Mouse (Mus musculus) kidney, adult 9 months (tissue): Measurements from ENCODE around the gene Gm45713.
"Not testable (repeated sequence)": the region's sequence is repeated elsewhere in the genome, so short reads cannot be mapped to it uniquely, and the experiment has no call there.

Experiments
- DNase-seq: peaks from one replicate; pipeline ENCODE4 v3.0.0; 2022

Gm45713 gene

GRCm38 (mm10) chr7:45121966-45122365 is 14.1 kb downstream of the Gm45713 start:
- no peak for DNase-seq

DNA sequence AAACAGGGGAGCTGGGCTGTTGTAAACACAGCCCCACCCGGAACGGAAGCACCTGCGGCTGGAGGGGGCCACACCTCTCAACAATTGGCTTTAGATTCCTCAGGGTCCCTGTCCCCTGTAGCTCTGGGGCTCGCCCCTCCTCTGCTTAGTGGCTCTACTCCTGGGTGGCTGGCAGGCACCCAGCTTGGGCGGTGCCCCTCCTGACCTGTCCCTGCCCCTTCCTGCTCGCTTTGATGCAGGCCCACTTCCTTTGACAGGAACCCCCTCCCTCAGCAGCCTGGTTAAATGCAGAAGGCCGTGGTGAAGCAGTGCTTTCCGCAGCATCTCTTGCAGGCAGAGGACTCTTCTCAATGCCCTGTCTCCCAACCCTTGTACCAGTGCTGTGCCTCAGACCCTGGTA is 14.6 kb downstream of the Gm45713 start:
- DNase-seq = no peak

DNA sequence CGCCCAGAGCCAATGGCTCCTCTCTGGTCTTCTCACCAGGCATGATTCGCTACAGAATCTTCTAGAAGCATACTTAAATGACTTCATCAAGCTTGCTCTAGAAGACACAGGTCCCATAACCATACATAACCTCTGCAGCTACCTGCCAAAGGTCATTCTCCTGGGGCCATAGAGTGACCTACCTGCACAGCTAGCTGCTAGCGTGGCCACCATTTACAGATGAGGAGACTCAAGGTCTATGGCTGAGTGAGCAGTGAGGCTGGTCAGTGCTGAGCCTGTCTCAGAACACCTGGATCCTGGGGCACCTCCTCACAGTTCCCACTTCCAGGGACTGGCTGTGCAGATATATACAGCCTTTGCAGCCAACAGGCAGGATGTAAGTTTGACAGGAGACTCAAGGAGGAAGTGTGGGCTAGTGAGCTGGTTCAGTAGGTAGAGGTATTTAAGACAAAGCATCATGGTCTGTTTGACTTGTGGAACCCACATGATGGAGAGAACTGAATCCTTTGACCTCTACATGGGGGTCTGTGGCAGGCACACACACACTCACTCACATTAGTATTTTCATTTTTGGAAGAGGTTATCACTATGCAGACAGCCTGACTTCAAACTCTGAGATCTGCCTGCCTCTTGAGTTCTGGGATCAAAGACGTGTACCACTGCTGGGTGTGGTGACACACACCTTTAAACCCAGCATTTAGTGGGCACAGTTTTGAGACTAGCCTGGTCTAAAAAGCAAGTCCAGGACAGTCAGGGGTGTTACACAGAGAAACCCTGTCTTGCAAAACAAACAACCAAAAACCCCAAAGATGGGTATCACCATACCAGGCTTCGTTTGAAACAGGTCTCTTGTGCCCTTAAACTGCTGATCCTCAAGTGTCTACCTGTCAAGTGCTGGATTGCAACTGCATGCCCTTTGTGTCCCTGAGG is 16.0 kb downstream of the Gm45713 start:
- DNase-seq = no peak

DNA sequence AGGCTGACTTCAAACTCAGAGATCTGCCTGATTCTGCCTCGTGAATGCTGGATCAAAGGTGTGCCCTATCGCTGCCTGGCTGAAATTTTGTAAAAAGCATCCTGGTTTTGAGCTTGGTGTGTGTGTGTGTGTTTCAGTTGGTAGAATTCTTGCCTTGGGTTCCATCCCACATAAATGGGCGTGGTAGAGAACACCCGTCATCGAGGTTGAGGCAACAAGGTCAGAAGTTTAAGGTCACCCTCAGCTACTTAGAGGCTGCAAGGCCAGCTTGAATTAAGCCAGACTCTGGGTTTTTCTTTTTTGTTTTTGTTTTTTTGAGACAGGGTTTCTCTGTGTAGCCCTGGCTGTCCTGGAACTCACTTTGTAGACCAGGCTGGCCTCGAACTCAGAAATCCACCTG is 17.7 kb downstream of the Gm45713 start:
- DNase-seq = no peak

DNA sequence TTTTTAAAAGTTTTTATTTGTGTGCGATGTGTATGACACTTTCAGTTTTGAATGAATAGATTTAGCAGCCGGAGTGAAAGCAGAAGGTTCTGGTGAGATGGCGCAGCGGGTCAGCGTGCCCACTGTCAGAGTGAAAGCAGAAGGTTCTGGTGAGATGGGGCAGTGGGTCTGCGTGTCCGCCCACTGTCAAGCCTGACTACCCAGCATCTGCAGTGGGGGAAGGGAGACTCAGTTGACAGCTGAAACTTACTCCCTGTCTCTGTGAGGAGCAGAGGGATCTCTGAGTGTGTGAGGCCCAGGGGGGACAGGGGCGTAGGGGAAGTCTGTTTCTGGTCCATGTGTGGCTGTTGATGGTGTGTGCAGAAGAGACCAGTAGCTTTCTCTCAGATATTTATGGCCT is 18.5 kb downstream of the Gm45713 start:
- no peak for DNase-seq

- DNase-seq = no peak
Measured at GRCm38 (mm10) chr7:45113476-45113875, 22.6 kb downstream of the Gm45713 start.

DNA sequence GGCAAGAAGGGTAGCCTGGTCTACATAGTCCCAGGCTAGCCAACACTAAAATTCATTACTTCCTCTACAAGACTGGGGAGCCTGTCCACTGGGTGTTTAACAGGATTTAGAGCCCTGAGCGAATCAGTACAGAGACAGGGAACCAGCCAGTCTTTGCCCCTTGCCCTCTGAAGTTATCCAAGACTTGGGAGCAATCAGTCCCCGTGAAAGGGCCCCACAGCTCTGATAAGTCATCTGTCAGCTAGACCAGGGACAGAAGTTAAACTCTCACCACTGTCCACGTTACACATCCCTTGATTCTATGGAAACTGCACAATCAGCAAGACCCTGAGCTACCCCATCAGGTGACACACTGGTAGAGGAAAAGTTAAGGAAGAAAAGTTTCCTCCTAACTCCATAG is 23.5 kb downstream of the Gm45713 start:
- DNase-seq = no peak

- DNase-seq = no peak
Measured at GRCm38 (mm10) chr7:45111940-45112339, 24.1 kb downstream of the Gm45713 start.

- not testable (repeated sequence) for DNase-seq
Measured at GRCm38 (mm10) chr7:45110089-45110488, 25.9 kb downstream of the Gm45713 start.

DNA sequence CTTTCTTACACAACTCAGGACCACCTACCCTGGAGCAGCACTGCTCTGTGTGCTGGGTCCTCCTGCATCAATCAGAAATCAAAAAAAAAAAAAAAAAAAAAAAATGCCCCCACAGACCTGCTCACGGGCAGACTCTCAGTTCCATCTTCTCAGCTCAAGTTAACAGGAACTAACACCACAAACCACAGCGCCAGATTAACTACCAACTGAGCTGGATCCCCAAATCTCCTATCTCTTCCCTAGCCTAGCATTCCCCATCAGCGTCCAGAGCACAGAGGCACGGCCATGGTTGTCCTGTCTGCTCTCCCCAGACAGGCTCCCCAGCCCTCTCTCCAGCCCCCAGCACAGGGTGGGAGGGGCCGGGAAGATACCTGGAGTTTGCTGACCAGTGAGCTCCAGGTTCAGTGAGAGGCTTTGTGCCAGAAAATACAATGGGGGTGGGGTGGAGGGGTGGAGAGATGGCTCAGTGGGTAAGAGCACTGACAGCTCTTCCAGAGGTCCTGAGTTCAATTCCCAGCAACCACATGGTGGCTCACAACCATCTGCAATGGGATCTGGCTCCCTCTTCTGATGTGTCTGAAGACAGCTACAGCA is 28.9 kb downstream of the Gm45713 start:
- DNase-seq = no peak

- no peak for DNase-seq
Measured at GRCm38 (mm10) chr7:45106441-45106840, 29.6 kb downstream of the Gm45713 start.

GRCm38 (mm10) chr7:45105491-45105890 is 30.5 kb downstream of the Gm45713 start:
- DNase-seq = no peak

GRCm38 (mm10) chr7:45104941-45105340 is 31.1 kb downstream of the Gm45713 start:
- DNase-seq = no peak

DNA sequence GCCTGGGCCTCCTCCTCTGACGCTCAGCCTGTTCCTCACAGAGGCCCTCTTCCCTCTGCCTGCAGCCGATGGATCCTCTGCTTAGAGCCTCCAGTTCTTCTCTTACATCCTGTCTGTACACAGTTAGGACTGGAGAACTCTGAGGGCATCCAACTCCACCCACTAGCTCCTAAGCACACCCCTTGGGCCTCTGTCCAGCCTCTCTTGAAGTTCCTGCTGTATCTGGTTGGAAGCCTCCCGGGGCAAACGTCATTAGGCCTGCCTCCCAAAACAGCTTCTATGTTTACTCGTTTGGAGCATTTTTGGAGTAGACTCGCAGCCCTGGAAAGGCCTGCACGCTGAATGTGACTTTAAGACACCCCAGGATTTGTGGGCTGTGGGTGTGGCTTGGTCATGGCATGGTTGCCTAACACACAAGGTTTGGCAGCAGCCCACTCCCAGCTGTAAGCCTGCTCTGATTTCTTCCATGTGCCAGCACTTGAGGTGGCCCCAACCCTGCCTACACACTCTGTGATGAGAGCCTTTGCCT is 32.3 kb downstream of the Gm45713 start, which contains the start of gene Fcgrt:
Gene Fcgrt, minus strand, starts transcription at position 200 of the 529 bp plus-strand sequence.
- DNase-seq = peak; percentile 98

- DNase-seq = peak; percentile 74
Measured at GRCm38 (mm10) chr7:45102940-45103585, 33.0 kb downstream of the Gm45713 start.

DNA sequence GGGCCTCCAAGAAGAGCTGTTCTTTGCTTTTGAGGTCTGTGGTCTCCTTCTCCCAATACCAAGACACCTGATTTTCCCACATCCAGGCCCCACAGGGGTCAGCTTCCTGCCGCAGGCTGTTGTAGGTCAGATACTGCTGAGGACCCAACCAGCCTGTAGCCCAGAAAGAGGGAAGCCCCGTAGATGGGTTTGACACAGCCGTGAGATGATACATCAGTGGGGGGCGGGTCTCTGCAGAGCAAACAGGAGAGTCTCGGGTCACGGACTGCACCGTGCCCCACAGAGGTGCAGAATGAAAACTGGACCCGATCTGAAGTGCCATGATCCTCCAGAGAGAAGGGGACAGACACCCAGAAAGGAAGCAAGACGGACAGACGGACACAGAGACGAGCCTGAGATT is 33.6 kb downstream of the Gm45713 start:
- DNase-seq = no peak

DNA sequence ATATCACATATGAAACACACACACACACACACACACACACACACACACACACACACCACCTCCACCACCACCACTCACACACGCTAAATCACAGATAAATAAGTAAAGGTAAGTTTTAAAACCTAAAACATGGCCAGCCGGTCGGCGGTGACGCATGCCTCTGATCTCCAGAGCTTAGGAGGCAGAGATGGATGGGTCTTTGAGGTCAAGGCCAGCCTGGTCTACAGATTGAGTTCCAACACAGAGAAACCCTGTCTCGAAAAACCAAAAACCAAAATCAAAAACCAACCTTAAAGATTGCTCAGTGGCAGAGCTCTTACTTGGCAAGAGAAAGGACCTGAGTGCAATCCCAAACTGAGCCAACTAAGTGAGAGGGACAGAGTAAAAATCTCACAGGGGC is 36.0 kb downstream of the Gm45713 start:
- no peak for DNase-seq

- DNase-seq = no peak
Measured at GRCm38 (mm10) chr7:45098541-45099240, 37.3 kb downstream of the Gm45713 start.

GRCm38 (mm10) chr7:45097479-45097878 is 38.6 kb downstream of the Gm45713 start:
- DNase-seq = peak; percentile 56

DNA sequence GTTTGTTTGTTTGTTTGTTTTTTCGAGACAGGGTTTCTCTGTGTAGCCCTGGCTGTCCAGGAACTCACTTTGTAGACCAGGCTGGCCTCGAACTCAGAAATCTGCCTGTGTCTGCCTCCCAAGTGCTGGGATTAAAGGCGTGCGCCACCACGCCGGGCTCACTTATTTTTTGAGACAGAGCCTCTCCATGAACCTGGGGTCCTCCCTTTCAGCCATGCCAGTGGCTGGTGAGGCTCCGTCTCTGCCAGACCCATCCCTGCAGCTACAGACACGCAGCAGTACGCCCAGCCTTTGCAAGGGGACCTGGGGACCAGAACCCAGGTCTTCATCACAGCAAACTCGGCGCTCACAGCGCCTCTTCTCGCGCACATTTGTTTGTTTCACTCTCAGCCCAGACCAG is 40.1 kb downstream of the Gm45713 start:
- not testable (repeated sequence) for DNase-seq

DNA sequence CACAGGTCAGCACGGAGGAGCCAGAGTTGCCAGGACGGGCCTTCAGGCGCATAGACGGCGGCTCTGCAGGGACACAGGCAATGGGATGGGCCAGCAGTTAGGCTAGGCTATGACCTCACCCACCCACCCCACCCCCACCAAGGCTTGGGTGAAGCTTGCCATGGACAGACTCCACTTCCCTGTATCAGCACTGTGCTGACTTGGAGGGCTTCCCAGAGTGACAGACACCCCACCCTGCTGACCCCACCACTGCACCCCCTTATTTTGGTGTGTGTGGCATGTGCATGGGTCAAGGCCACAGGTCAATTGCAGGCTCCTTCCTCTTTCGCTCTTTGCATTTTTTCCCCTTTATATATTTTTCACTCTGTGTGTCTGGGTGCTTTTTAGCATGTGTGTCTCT is 40.7 kb downstream of the Gm45713 start:
- DNase-seq = no peak

DNA sequence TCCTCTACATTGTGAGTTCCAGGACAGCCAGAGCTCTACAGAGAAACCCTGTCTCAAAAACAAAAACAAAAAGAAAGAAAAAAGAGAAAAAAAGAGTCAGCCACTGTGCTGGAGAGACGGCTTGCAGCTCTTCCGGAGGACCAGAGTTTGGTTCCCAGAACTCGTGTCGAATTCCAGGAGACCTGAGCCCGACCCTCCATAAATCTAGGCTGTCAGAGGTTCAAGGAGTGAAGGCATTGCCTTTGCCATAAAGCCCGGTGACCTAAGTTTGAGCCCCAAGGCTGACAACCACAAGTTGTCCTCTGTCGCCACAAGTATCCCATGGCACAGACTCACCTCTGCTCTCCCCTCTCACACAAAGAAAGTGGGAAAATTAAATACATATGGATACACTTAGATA is 41.9 kb downstream of the Gm45713 start:
- no peak for DNase-seq

GRCm38 (mm10) chr7:45093516-45093905 is 42.5 kb downstream of the Gm45713 start:
- DNase-seq = no peak
